Mouse (Mus musculus) limb, embryonic 15.5 days (tissue): ENCODE measurements around the gene Trip12. TPM values are rescaled to one million over a fixed set of nuclear protein-coding genes. Genes with fewer than 3 reads are reported as not detected.
A peak's percentile ranks its signal among the peaks of the same experiment; 100 is the strongest.

Experiments
- ATAC-seq: fragments of 200-750 bp; cut with Nextera tagmentation; 2 replicates; pipeline ENCODE4 v1.8.0; 2017; ENCODE audit warnings: low read depth, moderate TSS enrichment; ENCODE audit not compliant: insufficient number of reproducible peaks, low FRiP score, low TSS enrichment
- H3K27ac ChIP-seq: fragments of 300-500 bp; sonication (generic); 2 replicates; pipeline ENCODE4 v1.5.1; 2015; ENCODE audit warnings: moderate library complexity, mild to moderate bottlenecking, inconsistent platforms
- H3K27me3 ChIP-seq: fragments of 300-500 bp; sonication (generic); 2 replicates; pipeline ENCODE4 v1.6.1; 2015; ENCODE audit warnings: inconsistent platforms
- H3K36me3 ChIP-seq: fragments of 300-500 bp; sonication (generic); 2 replicates; pipeline ENCODE4 v1.6.1; 2015; ENCODE audit warnings: inconsistent platforms
- H3K4me1 ChIP-seq: fragments of 300-500 bp; sonication (generic); 2 replicates; pipeline ENCODE4 v1.6.1; 2015; ENCODE audit warnings: inconsistent platforms
- H3K4me2 ChIP-seq: fragments of 300-500 bp; sonication (generic); 2 replicates; pipeline ENCODE4 v1.6.1; 2015; ENCODE audit warnings: mild to moderate bottlenecking, inconsistent platforms
- H3K4me3 ChIP-seq: fragments of 300-500 bp; sonication (generic); 2 replicates; pipeline ENCODE4 v1.5.1; 2015; ENCODE audit warnings: mild to moderate bottlenecking, inconsistent platforms
- H3K9ac ChIP-seq: fragments of 300-500 bp; sonication (generic); 2 replicates; pipeline ENCODE4 v1.6.1; 2015; ENCODE audit warnings: inconsistent platforms
- H3K9me3 ChIP-seq: fragments of 300-500 bp; sonication (generic); 2 replicates; pipeline ENCODE4 v1.6.1; 2016; ENCODE audit warnings: inconsistent platforms
- WGBS: fragments of 180-500 bp; shearing (Covaris S2); methylation state at CpG from one replicate; pipeline ENCODE4 v1.1.7; 2015; 5-methylcytosine and 5-hydroxymethylcytosine counted together
- polyA plus RNA-seq: library from polyadenylated mRNA; unstranded; fragments of >200 nt; fragmentation: Nextera tagmentation; extraction: Ambion mirVana; gene quantifications from 2 replicates; pipeline ENCODE4 v1.2.1, GENCODE M21; 2015

The Trip12 gene
- polyA plus RNA-seq, 1 experiment from 2014 or later: 62.0 TPM

GRCm38 (mm10) chr1:84854966-84855365 is 14.7 kb upstream of the Trip12 start:
- Histone ChIP-seq H3K36me3 (no peaks in the 10 kb centered on the region), H3K4me2 (no peak overlapping the region), H3K9ac (no peak overlapping the region), H3K4me3 (no peak overlapping the region), H3K9me3 (no peaks in the 10 kb centered on the region), H3K27me3 (no peaks in the 10 kb centered on the region), H3K4me1 (no peaks in the 10 kb centered on the region), H3K27ac (no peak overlapping the region)
- no peak for ATAC-seq
- 76% methylated on average over 2 of the region's 2 CpGs for WGBS

DNA sequence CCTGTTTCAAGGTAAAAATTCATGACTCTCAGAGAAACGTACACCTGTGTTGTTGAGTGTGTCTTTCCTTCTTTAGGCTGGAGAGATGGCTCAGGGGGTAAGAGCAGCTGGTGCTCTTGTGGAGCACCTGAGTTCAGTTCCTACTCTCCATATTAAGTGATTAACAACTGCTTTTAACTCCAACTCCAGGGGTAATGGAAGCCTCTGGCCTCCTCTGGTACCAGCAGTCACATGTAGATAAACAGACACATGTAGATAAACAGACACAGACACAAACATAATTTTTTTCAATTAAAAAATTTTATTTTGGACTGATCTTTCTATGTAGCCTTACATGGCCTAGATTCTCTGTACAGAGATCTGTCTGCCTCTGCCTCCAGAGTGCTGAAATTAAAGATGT is 13.4 kb upstream of the Trip12 start:
- WGBS: 71% methylated on average over 1 of the region's 1 CpGs

GRCm38 (mm10) chr1:84851512-84852235 is 11.4 kb upstream of the Trip12 start:
- no peaks in the 10 kb centered on the region for H3K27me3 ChIP-seq
- no peak overlapping the region for H3K9ac ChIP-seq
- H3K36me3 ChIP-seq: 0 out of 2 replicates have a peak, but pooled peaks cover 3% of the 10 kb centered on the region
- H3K9me3 ChIP-seq: no peaks in the 10 kb centered on the region
- no peak overlapping the region for H3K4me3 ChIP-seq
- no peaks in the 10 kb centered on the region for H3K4me1 ChIP-seq
- WGBS: 37% methylated on average over 9 of the region's 9 CpGs
- H3K4me2 ChIP-seq: no peak overlapping the region
- ATAC-seq: no peak; the same call in 1 of the 2 replicates
- no peak overlapping the region for H3K27ac ChIP-seq

More for the DNA sequence above, 13.4 kb upstream of the Trip12 start:
- no peaks in the 10 kb centered on the region for H3K36me3 ChIP-seq
- H3K4me2 ChIP-seq: no peak overlapping the region
- no peak overlapping the region for H3K9ac ChIP-seq
- no peak overlapping the region for H3K4me3 ChIP-seq
- no peaks in the 10 kb centered on the region for H3K4me1 ChIP-seq
- H3K27me3 ChIP-seq: no peaks in the 10 kb centered on the region
- no peaks in the 10 kb centered on the region for H3K9me3 ChIP-seq
- no peak overlapping the region for H3K27ac ChIP-seq
- no peak for ATAC-seq

GRCm38 (mm10) chr1:84850471-84850870 is 10.2 kb upstream of the Trip12 start:
- Histone ChIP-seq H3K9me3 (no peaks in the 10 kb centered on the region), H3K27ac (no peak overlapping the region), H3K4me2 (no peak overlapping the region), H3K27me3 (no peaks in the 10 kb centered on the region), H3K4me1 (no peaks in the 10 kb centered on the region), H3K4me3 (no peak overlapping the region), H3K36me3 (peaks cover 3% of the 10 kb centered on the region; the same call in 1 of the 2 replicates), H3K9ac (no peak overlapping the region)
- ATAC-seq: no peak
- 86% methylated on average over 7 of the region's 7 CpGs for WGBS

- WGBS: 94% methylated on average over 7 of the region's 7 CpGs
- H3K4me3 ChIP-seq: no peak overlapping the region
- ATAC-seq: no peak
Measured at GRCm38 (mm10) chr1:84849804-84850203, 9.5 kb upstream of the Trip12 start.

DNA sequence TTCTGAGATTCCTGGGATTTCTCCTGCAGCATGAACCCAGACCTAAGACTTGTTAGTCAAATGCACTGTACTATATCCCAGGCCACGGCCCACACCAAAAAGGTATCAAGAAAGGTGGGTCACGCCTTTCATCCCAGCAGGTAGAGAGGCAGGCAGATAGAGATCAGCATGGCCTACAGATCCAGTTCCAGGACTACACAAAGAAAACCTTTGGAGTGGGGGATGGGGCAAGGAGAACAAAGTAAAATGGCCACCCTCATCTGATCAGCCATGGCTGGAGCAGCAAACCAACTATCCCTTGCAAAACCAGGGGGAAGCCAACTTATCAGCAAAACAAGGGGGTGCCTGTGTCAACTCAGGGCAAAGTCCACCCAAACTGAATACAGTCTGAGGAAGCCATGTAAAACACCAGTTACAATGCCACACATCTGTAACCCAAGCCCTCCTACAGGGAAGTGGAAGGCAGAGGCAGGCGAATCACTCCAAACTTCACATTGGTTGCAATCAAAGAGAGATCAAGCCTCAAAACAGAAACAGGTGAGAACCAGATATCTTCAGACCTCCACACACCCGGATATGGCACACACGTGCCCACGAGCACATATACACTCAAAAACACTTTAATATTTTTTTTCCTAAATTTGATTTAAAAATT is 8.6 kb upstream of the Trip12 start:
- no peak overlapping the region for H3K4me2 ChIP-seq
- H3K9ac ChIP-seq: no peak overlapping the region
- WGBS: 91% methylated on average over 6 of the region's 6 CpGs
- H3K4me3 ChIP-seq: no peak overlapping the region
- H3K27ac ChIP-seq: no peak overlapping the region
- no peaks in the 10 kb centered on the region for H3K27me3 ChIP-seq
- no peaks in the 10 kb centered on the region for H3K4me1 ChIP-seq
- no peaks in the 10 kb centered on the region for H3K9me3 ChIP-seq
- ATAC-seq: no peak
- H3K36me3 ChIP-seq: peaks cover 3% of the 10 kb centered on the region; the same call in 1 of the 2 replicates

More at GRCm38 (mm10) chr1:84849804-84850203, 9.5 kb upstream of the Trip12 start:
- H3K27ac ChIP-seq: no peak overlapping the region
- H3K4me2 ChIP-seq: no peak overlapping the region
- peaks cover 3% of the 10 kb centered on the region; the same call in 1 of the 2 replicates for H3K36me3 ChIP-seq
- no peak overlapping the region for H3K9ac ChIP-seq
- no peaks in the 10 kb centered on the region for H3K9me3 ChIP-seq
- no peaks in the 10 kb centered on the region for H3K27me3 ChIP-seq
- no peaks in the 10 kb centered on the region for H3K4me1 ChIP-seq

DNA sequence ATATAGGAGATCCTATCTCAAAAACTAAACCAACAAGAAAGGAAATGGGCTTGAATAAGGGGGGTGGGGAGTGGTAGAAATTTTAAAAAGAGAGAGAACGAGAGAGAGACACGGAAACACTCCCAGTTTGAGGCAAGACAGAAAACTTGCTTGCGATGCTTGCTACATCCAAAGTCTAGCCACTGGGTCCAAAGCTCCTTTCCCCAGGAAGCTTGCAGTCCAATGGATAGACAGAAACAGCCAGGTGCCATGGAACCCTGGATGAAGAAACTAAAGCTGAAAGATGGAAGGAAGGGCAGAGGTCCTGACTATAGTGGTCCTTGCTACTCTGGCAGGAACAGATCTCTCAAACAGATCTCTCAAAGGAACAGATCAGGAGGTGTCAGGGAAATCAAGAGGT is 8.0 kb upstream of the Trip12 start:
- H3K27me3 ChIP-seq: no peaks in the 10 kb centered on the region
- H3K27ac ChIP-seq: no peak overlapping the region
- no peak for ATAC-seq
- 87% methylated on average over 3 of the region's 3 CpGs for WGBS
- H3K36me3 ChIP-seq: peaks cover 3% of the 10 kb centered on the region; the same call in 1 of the 2 replicates
- no peaks in the 10 kb centered on the region for H3K4me1 ChIP-seq
- H3K4me2 ChIP-seq: no peak overlapping the region
- no peak overlapping the region for H3K9ac ChIP-seq
- H3K4me3 ChIP-seq: no peak overlapping the region
- no peaks in the 10 kb centered on the region for H3K9me3 ChIP-seq

- H3K27me3 ChIP-seq: no peaks in the 10 kb centered on the region
- H3K4me2 ChIP-seq: no peak overlapping the region
- no peak for ATAC-seq
- no peaks in the 10 kb centered on the region for H3K4me1 ChIP-seq
- H3K36me3 ChIP-seq: peaks cover 3% of the 10 kb centered on the region; the same call in 1 of the 2 replicates
- no peak overlapping the region for H3K27ac ChIP-seq
- H3K4me3 ChIP-seq: no peak overlapping the region
- WGBS: 73% methylated on average over 7 of the region's 7 CpGs
- H3K9ac ChIP-seq: no peak overlapping the region
- no peaks in the 10 kb centered on the region for H3K9me3 ChIP-seq
Measured at GRCm38 (mm10) chr1:84847698-84848097, 7.4 kb upstream of the Trip12 start.

- no peak overlapping the region for H3K9ac ChIP-seq
- no peak overlapping the region for H3K27ac ChIP-seq
- no peaks in the 10 kb centered on the region for H3K9me3 ChIP-seq
- WGBS: 83% methylated on average over 2 of the region's 2 CpGs
- H3K4me2 ChIP-seq: no peak overlapping the region
- H3K36me3 ChIP-seq: peaks cover 2% of the 10 kb centered on the region; the same call in 1 of the 2 replicates
- ATAC-seq: no peak
- H3K4me3 ChIP-seq: no peak overlapping the region
- H3K4me1 ChIP-seq: peaks cover 3% of the 10 kb centered on the region; the same call in 1 of the 2 replicates
- H3K27me3 ChIP-seq: no peaks in the 10 kb centered on the region
Measured at GRCm38 (mm10) chr1:84843366-84843765, 3.0 kb upstream of the Trip12 start.

DNA sequence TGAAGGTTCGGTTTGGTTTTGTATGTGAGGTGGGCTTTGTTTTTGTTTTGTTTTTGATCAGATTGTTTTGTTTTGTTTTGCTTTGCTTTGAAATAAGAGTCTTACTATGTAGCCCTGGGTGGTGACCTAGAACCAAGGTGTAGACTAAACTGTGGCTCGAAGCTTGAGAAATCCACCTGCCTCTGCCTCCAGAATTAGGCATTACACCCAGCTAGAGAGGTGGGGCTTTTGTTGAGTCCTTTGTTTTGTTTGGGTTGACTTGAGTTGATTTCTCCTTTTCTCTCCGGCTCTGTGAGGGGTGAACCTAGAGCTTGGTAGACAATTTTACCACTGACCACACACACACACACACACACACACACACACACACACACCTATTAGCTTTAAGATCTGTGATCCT is 745 bp upstream of the Trip12 start:
- Histone ChIP-seq H3K36me3 (no peaks in the 10 kb centered on the region), H3K4me3 (peak overlapping the region; percentile 94; the same call in 1 of the 2 replicates), H3K9me3 (no peaks in the 10 kb centered on the region), H3K27ac (no peak overlapping the region), H3K9ac (no peak overlapping the region), H3K27me3 (no peaks in the 10 kb centered on the region), H3K4me2 (peak overlapping the region; percentile 69), H3K4me1 (peaks cover 7% of the 10 kb centered on the region; the same call in 1 of the 2 replicates)
- WGBS: 72% methylated on average over 3 of the region's 3 CpGs
- ATAC-seq: no peak

DNA sequence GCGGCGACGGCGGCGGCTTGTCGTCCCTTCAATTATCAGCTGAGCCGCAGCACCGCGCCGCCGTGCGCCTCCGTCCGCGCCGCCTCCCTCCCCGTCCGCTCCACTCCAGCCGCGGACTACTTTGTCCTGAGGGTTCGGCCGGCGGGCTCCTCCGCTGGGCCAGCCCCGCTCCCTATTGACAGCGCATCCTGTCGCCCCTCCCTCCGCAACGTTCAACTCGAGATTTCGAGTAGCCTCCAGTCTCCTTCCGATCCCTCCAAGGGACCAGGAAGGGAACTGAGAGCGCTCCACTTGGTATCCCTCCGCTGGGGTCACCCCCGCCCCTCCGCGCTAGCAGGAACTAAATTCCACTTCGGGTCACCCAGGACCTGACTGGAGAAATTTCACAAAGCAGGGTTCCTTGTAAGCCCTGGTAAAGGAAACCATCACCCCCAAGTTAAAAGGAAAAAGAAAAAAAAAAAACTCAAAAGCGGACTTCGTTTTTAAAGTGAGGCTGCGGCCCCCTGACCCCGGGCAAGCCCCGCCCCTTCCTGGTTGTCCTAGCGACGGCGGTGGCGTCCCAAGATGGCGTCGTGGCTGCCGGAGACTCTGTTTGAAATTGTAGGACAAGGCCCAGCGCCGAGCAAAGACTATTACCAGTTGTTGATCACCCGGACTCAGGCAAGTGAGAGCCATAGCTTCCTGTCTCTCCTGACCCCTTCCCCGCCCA is 853 bp downstream of the Trip12 start, which contains the start of gene Fbxo36:
Gene Fbxo36, plus strand, starts transcription at position 533 of the 709 bp plus-strand sequence.
- Histone ChIP-seq H3K27ac (peak within 1 kb of the TSS; percentile 98), H3K36me3 (no peaks in the 10 kb centered on the region), H3K4me1 (peaks cover 7% of the 10 kb centered on the region; the same call in 1 of the 2 replicates), H3K27me3 (no peaks in the 10 kb centered on the region), H3K4me2 (peak within 1 kb of the TSS; percentile 69), H3K9ac (peak within 1 kb of the TSS; percentile 89), H3K4me3 (peak within 1 kb of the TSS; percentile 94), H3K9me3 (no peaks in the 10 kb centered on the region)
- WGBS: under 1% methylated on average over 46 of the region's 54 CpGs
- peak; percentile 90 for ATAC-seq
